Mouse (Mus musculus) thymus, adult 2 months (tissue): ENCODE measurements around the gene Kat5.

Experiments
- CTCF ChIP-seq: fragments of 200-500 bp; IDR thresholded peaks from 2 replicates; pipeline ENCODE4 v1.5.1; 2012; ENCODE audit warnings: mild to moderate bottlenecking, control low read depth, low read length, moderate library complexity, borderline replicate concordance; ENCODE audit not compliant: control insufficient read depth, poor library complexity, insufficient read depth; ENCODE audit errors: extremely low read depth
- POLR2A ChIP-seq: fragments of 200-500 bp; IDR thresholded peaks from 2 replicates; pipeline ENCODE4 v1.6.1; 2012; ENCODE audit warnings: mild to moderate bottlenecking, low read length, control low read depth, moderate library complexity; ENCODE audit not compliant: control insufficient read depth, poor library complexity, insufficient read depth; ENCODE audit errors: extremely low read depth

GRCm38 (mm10) chr19:5567180-5567533 lies 42.9 kb downstream of the Kat5 start:
- TF ChIP-seq CTCF, result no peak
- TF ChIP-seq POLR2A, result no peak
